Mouse (Mus musculus): ENCODE data around the gene Foxp1. TPM values are rescaled to one million over a fixed set of nuclear protein-coding genes. Genes with fewer than 3 reads are reported as not detected.

The Foxp1 gene
- total and polyA plus RNA-seq, 3 experiments = 16.1 to 42.0 TPM; not detected in 1

DNA sequence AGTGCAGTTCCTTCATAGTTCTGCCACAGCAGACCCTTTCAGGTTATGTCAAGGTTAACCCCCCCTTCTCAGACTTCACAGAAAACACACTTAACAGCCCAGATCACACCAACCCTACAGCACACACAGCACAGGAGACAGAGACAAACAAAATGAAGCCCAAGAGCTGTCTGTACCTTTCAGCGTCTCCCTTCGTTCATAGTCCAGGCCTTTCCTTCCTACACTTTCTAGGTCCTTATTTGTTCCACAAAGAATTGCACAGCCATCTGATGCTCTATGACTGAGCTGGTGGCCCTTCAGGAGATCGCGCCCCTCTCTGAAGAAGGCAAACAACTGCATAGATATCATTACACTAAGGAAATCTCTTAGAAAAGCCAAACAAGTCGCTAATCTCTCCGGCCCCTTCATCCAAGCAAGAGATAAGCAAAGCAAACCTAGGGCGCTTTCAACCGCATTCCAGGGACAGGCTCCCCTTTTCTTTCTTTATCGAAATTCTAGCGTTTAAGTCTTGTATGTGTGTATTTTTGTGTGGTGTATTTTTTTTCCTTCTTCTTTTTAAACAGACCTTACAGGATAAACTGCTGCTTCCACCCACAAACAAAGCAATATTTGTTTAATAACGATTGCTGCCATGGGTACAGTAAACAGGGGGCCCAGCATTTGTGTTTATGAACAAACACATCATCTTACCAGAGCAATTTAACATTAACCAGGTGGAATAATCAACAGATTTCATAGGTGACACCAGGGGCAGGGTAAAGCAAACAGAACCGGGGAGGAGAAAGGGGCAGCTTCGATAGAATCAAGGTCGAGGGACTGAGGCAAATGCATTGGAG, 349.2 kb downstream of the Foxp1 start:
- TF ChIP-seq RCOR1 (IDR thresholded peaks at IDR 0.05; ENCODE audit: low read depth, low read length) = 0 out of 2 replicates have a peak, but pooled peaks have one; percentile 31
- TF ChIP-seq MYB (IDR thresholded peaks at IDR 0.05; ENCODE audit: low read depth, low read length) = no peak
- Histone ChIP-seq H3K4me3 (ENCODE audit: control insufficient read depth in 1 of 2, insufficient read depth in 1 of 2, low read depth in 2 of 2, low read length in 2 of 2) (no peak overlapping the region), H3K79me2 (ENCODE audit: control insufficient read depth, insufficient read depth, low read length, poor library complexity) (no peaks in the 10 kb centered on the region), H3K36me3 (ENCODE audit: control insufficient read depth in 1 of 2, insufficient read depth in 2 of 2, low read length in 2 of 2) (peaks cover 0 to 25% of the 10 kb centered on the region in 2 experiments; a peak in 2 of 4 replicates), H3K9me3 (replicated peaks; ENCODE audit: insufficient read depth, low read length) (no peaks in the 10 kb centered on the region), H3K4me1 (ENCODE audit: control insufficient read depth in 1 of 2, insufficient read depth in 2 of 2, low read length in 2 of 2) (peaks cover 19 to 25% of the 10 kb centered on the region in 2 experiments), H3K9ac (ENCODE audit: control insufficient read depth, low read depth, low read length, poor library complexity, severe bottlenecking) (no peak overlapping the region), H3K27ac (ENCODE audit: control insufficient read depth, low read depth, low read length) (peak overlapping the region; percentile 30), H3K27me3 (ENCODE audit: control insufficient read depth in 1 of 2, insufficient read depth in 2 of 2, low read length in 2 of 2) (no peaks in the 10 kb centered on the region)
- DNase-seq (ENCODE audit: low read depth, low spot score) = no peak

DNA sequence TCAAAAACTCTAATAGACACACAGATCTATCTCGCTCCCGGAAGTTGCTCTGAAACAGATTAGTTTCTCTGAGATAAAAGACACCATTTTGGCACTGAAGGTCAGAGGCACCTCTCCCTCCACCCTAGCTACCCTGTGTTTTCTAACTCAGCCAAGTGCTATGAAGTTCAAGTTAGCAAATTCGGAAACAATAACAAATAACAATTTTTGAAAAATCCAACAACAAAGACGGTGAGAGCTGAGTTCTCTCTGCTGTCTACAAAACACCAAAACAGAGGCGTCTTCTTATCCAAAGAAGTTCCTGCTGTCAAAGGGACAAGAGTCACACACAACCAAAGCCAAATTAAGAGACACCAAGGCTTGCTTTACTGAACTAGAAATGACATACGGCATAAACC, 349.9 kb downstream of the Foxp1 start:
- Histone ChIP-seq H3K4me1 (ENCODE audit: control insufficient read depth in 1 of 2, insufficient read depth in 2 of 2, low read length in 2 of 2) (peaks cover 19 to 25% of the 10 kb centered on the region in 2 experiments), H3K4me3 (ENCODE audit: control insufficient read depth in 1 of 2, insufficient read depth in 1 of 2, low read depth in 2 of 2, low read length in 2 of 2) (no peak overlapping the region), H3K79me2 (ENCODE audit: control insufficient read depth, insufficient read depth, low read length, poor library complexity) (no peaks in the 10 kb centered on the region), H3K9ac (ENCODE audit: control insufficient read depth, low read depth, low read length, poor library complexity, severe bottlenecking) (no peak overlapping the region), H3K27ac (ENCODE audit: control insufficient read depth, low read depth, low read length) (peak overlapping the region; percentile 48), H3K9me3 (replicated peaks; ENCODE audit: insufficient read depth, low read length) (no peaks in the 10 kb centered on the region), H3K36me3 (ENCODE audit: control insufficient read depth in 1 of 2, insufficient read depth in 2 of 2, low read length in 2 of 2) (peaks cover 0 to 25% of the 10 kb centered on the region in 2 experiments; a peak in 2 of 4 replicates), H3K27me3 (ENCODE audit: control insufficient read depth in 1 of 2, insufficient read depth in 2 of 2, low read length in 2 of 2) (no peaks in the 10 kb centered on the region)
- DNase-seq (ENCODE audit: low read depth, low spot score) = no peak
- TF ChIP-seq MAFK (IDR thresholded peaks at IDR 0.05; ENCODE audit: borderline replicate concordance, low read depth, low read length) (no peak), ELF1 (IDR thresholded peaks at IDR 0.05; ENCODE audit: low read depth, low read length) (0 out of 2 replicates have a peak, but pooled peaks have one; percentile 13), EP300 (IDR thresholded peaks at IDR 0.05; ENCODE audit: low read depth in 1 of 2, low read length in 2 of 2) (peak in 1 of 2 experiments; percentile 32; a peak in 1 of 4 replicates)

DNA sequence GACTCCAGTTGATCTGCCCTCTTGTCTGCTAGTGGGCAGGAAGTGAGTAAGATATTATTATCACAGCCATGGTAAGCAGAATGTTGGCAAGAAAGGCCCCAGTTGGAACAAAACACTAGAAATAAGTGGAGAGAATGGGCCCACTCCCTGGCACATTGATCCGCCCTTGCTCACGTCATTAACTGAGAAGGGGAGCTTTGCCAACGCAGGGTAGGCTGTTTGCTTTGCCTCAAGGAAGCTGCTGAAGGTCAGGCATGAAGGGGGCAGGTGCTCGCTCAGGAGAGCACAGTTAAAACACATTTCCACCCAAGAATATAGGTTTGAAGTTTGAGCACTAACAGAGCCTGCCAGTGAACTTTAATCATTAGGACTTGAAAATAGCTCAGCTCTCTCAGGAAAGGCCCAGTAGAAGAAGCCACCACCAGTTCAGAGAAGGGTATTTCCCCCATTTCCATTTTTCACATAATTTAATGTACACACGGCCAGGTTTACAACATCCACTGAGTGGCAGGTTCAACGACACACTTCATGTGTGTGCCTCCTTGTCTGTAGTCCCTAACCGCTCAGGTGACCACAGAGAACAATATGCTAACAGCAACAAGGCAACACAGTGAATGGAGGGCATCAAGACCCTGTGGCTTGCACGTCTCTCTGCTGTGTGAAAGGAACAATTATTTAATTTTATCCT, 350.5 kb downstream of the Foxp1 start:
- Histone ChIP-seq H3K9me3 (replicated peaks; ENCODE audit: insufficient read depth, low read length) (no peaks in the 10 kb centered on the region), H3K36me3 (ENCODE audit: control insufficient read depth in 1 of 2, insufficient read depth in 2 of 2, low read length in 2 of 2) (peaks cover 0 to 25% of the 10 kb centered on the region in 2 experiments; a peak in 2 of 4 replicates), H3K9ac (ENCODE audit: control insufficient read depth, low read depth, low read length, poor library complexity, severe bottlenecking) (no peak overlapping the region; the same call in 1 of the 2 replicates), H3K27ac (ENCODE audit: control insufficient read depth, low read depth, low read length) (peak overlapping the region; percentile 48), H3K4me3 (ENCODE audit: control insufficient read depth in 1 of 2, insufficient read depth in 1 of 2, low read depth in 2 of 2, low read length in 2 of 2) (no peak overlapping the region), H3K27me3 (ENCODE audit: control insufficient read depth in 1 of 2, insufficient read depth in 2 of 2, low read length in 2 of 2) (no peaks in the 10 kb centered on the region), H3K4me1 (ENCODE audit: control insufficient read depth in 1 of 2, insufficient read depth in 2 of 2, low read length in 2 of 2) (peaks cover 19 to 25% of the 10 kb centered on the region in 2 experiments), H3K79me2 (ENCODE audit: control insufficient read depth, insufficient read depth, low read length, poor library complexity) (no peaks in the 10 kb centered on the region)
- TF ChIP-seq HCFC1 (IDR thresholded peaks at IDR 0.05; ENCODE audit: low read depth, low read length) (no peak), EP300 (IDR thresholded peaks at IDR 0.05; ENCODE audit: low read depth in 1 of 2, low read length in 2 of 2) (peak in 1 of 2 experiments; percentile 34; a peak in 1 of 4 replicates)
- peak; percentile 31 for DNase-seq (ENCODE audit: low read depth, low spot score)

Measured in MEL (cell line).